Mouse (Mus musculus) testis, postnatal 10 days (tissue): ENCODE measurements around the gene Spats2l.

Experiments used
- DNase-seq: peaks from one replicate; pipeline ENCODE4 v3.0.0; 2021; ENCODE audit warnings: low spot score

Spats2l gene

GRCm38 (mm10) chr1:57824966-57825759 is 51.2 kb downstream of the Spats2l start:
- no peak for DNase-seq

GRCm38 (mm10) chr1:57826245-57826644 is 52.3 kb downstream of the Spats2l start:
- DNase-seq, result no peak

- no peak for DNase-seq
These were observed 59.2 kb downstream of the Spats2l start for GRCm38 (mm10) chr1:57833145-57833544.

GRCm38 (mm10) chr1:57835128-57835527 is 61.2 kb downstream of the Spats2l start:
- no peak for DNase-seq

GRCm38 (mm10) chr1:57836686-57837317 is 62.8 kb downstream of the Spats2l start:
- no peak for DNase-seq

GRCm38 (mm10) chr1:57839863-57840262 is 65.9 kb downstream of the Spats2l start:
- no peak for DNase-seq

GRCm38 (mm10) chr1:57845054-57845722 is 71.2 kb downstream of the Spats2l start:
- no peak for DNase-seq

- no peak for DNase-seq
These were observed 73.1 kb downstream of the Spats2l start for GRCm38 (mm10) chr1:57846856-57847698.

GRCm38 (mm10) chr1:57849087-57849486 is 75.1 kb downstream of the Spats2l start:
- DNase-seq, result no peak

- no peak for DNase-seq
These were observed 76.0 kb downstream of the Spats2l start for GRCm38 (mm10) chr1:57849916-57850315.

GRCm38 (mm10) chr1:57851871-57852270 is 77.9 kb downstream of the Spats2l start:
- no peak for DNase-seq

GRCm38 (mm10) chr1:57852562-57853271 is 78.8 kb downstream of the Spats2l start:
- DNase-seq, result no peak

GRCm38 (mm10) chr1:57857799-57858198 is 83.8 kb downstream of the Spats2l start:
- DNase-seq, result no peak

- no peak for DNase-seq
These were observed 88.1 kb downstream of the Spats2l start for GRCm38 (mm10) chr1:57862024-57862423.

- DNase-seq, result no peak
These were observed 94.7 kb downstream of the Spats2l start for GRCm38 (mm10) chr1:57868651-57869050.

- DNase-seq, result peak; percentile 53
These were observed 98.0 kb downstream of the Spats2l start for GRCm38 (mm10) chr1:57872006-57872405.

- no peak for DNase-seq
These were observed 100.0 kb downstream of the Spats2l start for GRCm38 (mm10) chr1:57873996-57874395.

GRCm38 (mm10) chr1:57875109-57875508 is 101.1 kb downstream of the Spats2l start:
- no peak for DNase-seq

GRCm38 (mm10) chr1:57875512-57875911 is 101.5 kb downstream of the Spats2l start:
- no peak for DNase-seq

GRCm38 (mm10) chr1:57878957-57879356 is 105.0 kb downstream of the Spats2l start:
- no peak for DNase-seq

GRCm38 (mm10) chr1:57884867-57885266 is 110.9 kb downstream of the Spats2l start:
- no peak for DNase-seq
